Mouse (Mus musculus) neural tube, embryonic 15.5 days (tissue): ENCODE measurements around the gene Cage1. TPM values are rescaled to one million over a fixed set of nuclear protein-coding genes. Genes with fewer than 3 reads are reported as not detected.

Experiments
- ATAC-seq: fragments of 200-750 bp; cut with Nextera tagmentation; 2 replicates; pipeline ENCODE4 v1.8.0; 2017; ENCODE audit warnings: mild to moderate bottlenecking, moderate TSS enrichment, moderate library complexity; ENCODE audit not compliant: low FRiP score
- H3K27ac ChIP-seq: fragments of 300-500 bp; sonication (generic); replicated peaks from 2 replicates; pipeline ENCODE4 v1.5.1; 2015; ENCODE audit warnings: mild to moderate bottlenecking, inconsistent platforms
- H3K27me3 ChIP-seq: fragments of 300-500 bp; sonication (generic); replicated peaks from 2 replicates; pipeline ENCODE4 v1.6.1; 2015; ENCODE audit warnings: inconsistent platforms
- H3K36me3 ChIP-seq: fragments of 300-500 bp; sonication (generic); 2 replicates; pipeline ENCODE4 v1.6.1; 2015; ENCODE audit warnings: inconsistent platforms
- H3K4me1 ChIP-seq: fragments of 300-500 bp; sonication (generic); 2 replicates; pipeline ENCODE4 v1.6.1; 2015; ENCODE audit warnings: inconsistent platforms
- H3K4me2 ChIP-seq: fragments of 300-500 bp; sonication (generic); 2 replicates; pipeline ENCODE4 v1.6.1; 2015; ENCODE audit warnings: inconsistent platforms, mild to moderate bottlenecking, moderate library complexity
- H3K4me3 ChIP-seq: fragments of 300-500 bp; sonication (generic); replicated peaks from 2 replicates; pipeline ENCODE4 v1.5.1; 2015; ENCODE audit warnings: mild to moderate bottlenecking, inconsistent platforms
- H3K9ac ChIP-seq: fragments of 300-500 bp; sonication (generic); replicated peaks from 2 replicates; pipeline ENCODE4 v1.6.1; 2015; ENCODE audit warnings: mild to moderate bottlenecking, inconsistent platforms
- H3K9me3 ChIP-seq: fragments of 300-500 bp; sonication (generic); replicated peaks from 2 replicates; pipeline ENCODE4 v1.6.1; 2016; ENCODE audit warnings: inconsistent platforms
- WGBS: fragments of 180-500 bp; shearing (Covaris S2); methylation state at CpG from one replicate; pipeline ENCODE4 v1.1.7; 2015; ENCODE audit warnings: mixed read lengths; 5-methylcytosine and 5-hydroxymethylcytosine counted together
- polyA plus RNA-seq: library from polyadenylated mRNA; unstranded; fragments of >200 nt; fragmentation: Nextera tagmentation; extraction: Ambion mirVana; gene quantifications from 2 replicates; pipeline ENCODE4 v1.2.1, GENCODE M21; 2015

The Cage1 gene
- polyA plus RNA-seq, 1 experiment from 2014 or later: 2.6 TPM

DNA sequence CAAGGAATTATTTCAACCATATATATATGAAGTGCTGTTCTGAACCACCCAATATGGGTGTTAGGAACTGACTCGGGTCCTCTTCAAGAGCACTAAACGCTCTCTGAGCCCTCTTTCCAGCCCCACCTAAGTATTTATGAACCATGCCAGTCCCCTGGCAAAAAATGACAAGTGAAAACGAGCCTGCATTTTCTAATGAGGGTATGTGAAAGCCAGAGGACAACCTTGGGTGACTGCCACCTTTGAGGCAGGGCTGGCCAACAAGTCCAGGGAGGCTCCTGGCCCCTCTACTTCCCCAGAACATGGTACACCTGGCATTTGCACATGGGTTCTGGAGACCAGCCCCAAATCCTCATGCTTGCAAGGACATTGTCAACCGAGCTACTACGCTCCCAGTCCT, 62.1 kb downstream of the Cage1 start:
- Histone ChIP-seq H3K9me3 (no peaks in the 10 kb centered on the region), H3K36me3 (peaks cover 30% of the 10 kb centered on the region), H3K4me3 (no peak overlapping the region), H3K27me3 (no peaks in the 10 kb centered on the region), H3K9ac (no peak overlapping the region), H3K4me1 (no peaks in the 10 kb centered on the region), H3K27ac (no peak overlapping the region), H3K4me2 (no peak overlapping the region)
- ATAC-seq: no peak
- WGBS: 91% methylated on average over 5 of the region's 5 CpGs

DNA sequence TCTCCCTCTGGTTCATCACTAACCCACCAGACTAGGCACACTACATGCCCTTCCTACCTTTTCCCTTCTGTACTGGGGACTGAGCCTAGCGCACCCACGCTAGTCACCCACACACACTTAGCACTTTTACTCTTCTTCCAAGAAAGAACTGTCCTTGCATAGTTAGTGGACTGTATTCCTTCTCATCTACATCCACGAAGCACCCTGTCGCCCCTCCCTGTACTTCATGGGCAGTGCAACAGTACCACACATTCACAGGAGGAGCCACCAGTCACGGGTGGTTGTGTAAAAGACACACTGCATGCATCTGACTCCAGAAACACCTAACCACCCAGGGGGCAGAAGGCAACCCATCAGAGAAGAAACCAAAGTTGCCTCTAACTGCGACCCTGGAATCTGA, 62.8 kb downstream of the Cage1 start:
- ATAC-seq: no peak
- H3K4me3 ChIP-seq: no peak overlapping the region
- no peaks in the 10 kb centered on the region for H3K9me3 ChIP-seq
- no peak overlapping the region for H3K9ac ChIP-seq
- no peaks in the 10 kb centered on the region for H3K27me3 ChIP-seq
- H3K36me3 ChIP-seq: peaks cover 24% of the 10 kb centered on the region
- peaks cover 3% of the 10 kb centered on the region for H3K4me1 ChIP-seq
- WGBS: 90% methylated on average over 6 of the region's 6 CpGs
- no peak overlapping the region for H3K27ac ChIP-seq
- H3K4me2 ChIP-seq: no peak overlapping the region

DNA sequence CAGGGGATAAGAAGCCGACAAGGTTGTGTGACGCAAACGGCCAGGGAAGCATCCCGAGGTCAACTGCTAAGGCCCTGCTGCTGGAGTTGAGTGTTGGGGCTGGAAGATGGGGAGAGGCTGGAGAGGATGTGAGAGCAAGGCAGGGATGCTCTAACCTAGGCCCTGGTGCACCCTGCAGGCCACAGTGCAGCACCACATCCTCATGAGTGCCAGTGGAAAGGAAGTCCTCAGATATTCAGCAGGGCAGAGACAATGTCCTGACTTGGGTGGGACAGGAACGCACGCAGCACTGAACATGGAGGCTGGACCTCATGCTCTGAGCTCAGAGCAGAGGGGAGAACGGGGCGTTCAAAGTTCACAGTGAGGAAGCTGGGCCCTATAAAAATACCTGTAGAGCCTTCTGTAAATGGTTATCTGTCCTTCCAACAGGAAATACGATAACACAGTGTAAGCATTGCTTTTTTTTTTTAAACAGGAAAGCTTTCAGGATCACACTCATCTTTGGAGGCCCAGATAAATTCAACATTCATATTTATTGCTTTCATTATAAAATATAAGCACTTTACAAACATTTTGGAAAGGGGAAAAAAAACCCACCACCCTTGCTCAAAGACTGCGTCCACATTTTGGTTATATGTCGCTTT, 65.9 kb downstream of the Cage1 start:
- Histone ChIP-seq H3K27ac (no peak overlapping the region), H3K9me3 (no peaks in the 10 kb centered on the region), H3K4me1 (peaks cover 12% of the 10 kb centered on the region), H3K27me3 (no peaks in the 10 kb centered on the region), H3K4me2 (no peak overlapping the region), H3K9ac (no peak overlapping the region), H3K4me3 (no peak overlapping the region), H3K36me3 (no peaks in the 10 kb centered on the region)
- no peak for ATAC-seq
- 87% methylated on average over 11 of the region's 11 CpGs for WGBS

DNA sequence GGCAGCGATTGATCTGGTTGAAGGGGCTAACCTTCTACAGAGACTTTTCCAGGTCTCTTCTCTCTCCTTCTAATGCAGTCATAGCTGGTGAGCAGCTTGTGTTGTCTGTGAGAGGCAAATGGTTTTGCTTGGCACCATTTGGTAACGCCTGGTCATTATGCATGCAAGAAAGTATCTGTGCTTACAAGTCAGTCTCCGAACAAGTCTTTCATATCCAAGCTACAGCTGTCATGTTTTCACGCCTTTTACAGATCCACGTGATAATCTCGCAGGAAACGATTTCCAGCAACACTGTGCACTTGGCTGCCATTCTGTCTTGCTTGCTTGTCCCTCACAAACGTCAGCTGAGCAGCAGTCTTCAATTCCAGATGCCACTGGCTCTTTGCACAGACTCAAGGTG, 66.9 kb downstream of the Cage1 start:
- no peak for ATAC-seq
- H3K27me3 ChIP-seq: no peaks in the 10 kb centered on the region
- no peak overlapping the region for H3K27ac ChIP-seq
- WGBS: 73% methylated on average over 8 of the region's 8 CpGs
- no peak overlapping the region for H3K9ac ChIP-seq
- H3K4me2 ChIP-seq: no peak overlapping the region
- no peaks in the 10 kb centered on the region for H3K9me3 ChIP-seq
- H3K4me3 ChIP-seq: no peak overlapping the region
- H3K36me3 ChIP-seq: no peaks in the 10 kb centered on the region
- H3K4me1 ChIP-seq: peaks cover 12% of the 10 kb centered on the region

DNA sequence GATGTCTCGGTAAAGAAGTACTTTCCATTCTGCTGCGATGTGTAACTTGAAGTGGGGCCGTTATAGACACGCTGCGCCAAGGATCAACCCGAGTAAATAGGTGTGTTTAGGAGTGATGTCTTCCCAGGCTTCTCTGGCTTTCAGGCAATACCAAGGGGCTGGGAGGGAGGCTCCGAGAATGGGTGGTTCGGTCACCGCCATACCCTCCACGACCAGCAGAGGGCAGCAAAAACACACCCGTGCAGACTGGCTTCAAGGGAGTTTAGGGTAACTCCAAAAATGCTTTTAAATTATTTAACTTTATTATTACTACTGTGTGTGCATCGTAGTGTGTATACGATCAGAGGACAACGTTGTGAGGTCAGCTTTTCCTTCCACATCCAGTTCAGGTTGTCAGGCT, 67.5 kb downstream of the Cage1 start:
- Histone ChIP-seq H3K27ac (no peak overlapping the region), H3K9me3 (no peaks in the 10 kb centered on the region), H3K36me3 (no peaks in the 10 kb centered on the region), H3K4me2 (peak overlapping the region; percentile 46), H3K27me3 (no peaks in the 10 kb centered on the region), H3K9ac (no peak overlapping the region), H3K4me1 (peaks cover 12% of the 10 kb centered on the region), H3K4me3 (peak overlapping the region; percentile 20)
- ATAC-seq: 0 out of 2 replicates have a peak, but pooled peaks have one; percentile 51
- 5% methylated on average over 14 of the region's 14 CpGs for whole genome bisulfite sequencing

DNA sequence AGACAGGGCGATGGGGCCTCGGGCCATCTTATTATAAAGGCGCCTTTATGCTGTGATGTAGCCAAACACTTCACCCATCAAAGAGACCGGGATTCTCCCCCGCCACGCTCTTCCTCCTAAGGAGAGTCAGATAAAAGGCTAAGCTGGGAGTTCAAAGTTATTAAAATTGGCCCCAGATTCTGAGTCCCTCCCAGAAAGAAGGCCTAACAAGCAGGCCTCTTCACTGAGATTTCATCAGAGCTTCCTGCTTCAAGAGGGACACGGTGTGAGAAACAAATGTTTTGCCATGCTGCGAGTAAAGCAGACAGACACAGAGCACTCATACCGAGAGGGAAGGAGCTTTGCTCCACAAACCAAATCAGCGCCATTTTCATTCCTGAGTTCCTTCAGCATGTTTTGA, 69.3 kb downstream of the Cage1 start:
- Histone ChIP-seq H3K9ac (no peak overlapping the region), H3K4me1 (peaks cover 23% of the 10 kb centered on the region), H3K4me2 (no peak overlapping the region), H3K9me3 (no peaks in the 10 kb centered on the region), H3K4me3 (no peak overlapping the region), H3K36me3 (no peaks in the 10 kb centered on the region), H3K27me3 (0 out of 2 replicates have a peak, but pooled peaks cover 4% of the 10 kb centered on the region), H3K27ac (no peak overlapping the region)
- ATAC-seq: no peak
- 66% methylated on average over 10 of the region's 10 CpGs for WGBS

DNA sequence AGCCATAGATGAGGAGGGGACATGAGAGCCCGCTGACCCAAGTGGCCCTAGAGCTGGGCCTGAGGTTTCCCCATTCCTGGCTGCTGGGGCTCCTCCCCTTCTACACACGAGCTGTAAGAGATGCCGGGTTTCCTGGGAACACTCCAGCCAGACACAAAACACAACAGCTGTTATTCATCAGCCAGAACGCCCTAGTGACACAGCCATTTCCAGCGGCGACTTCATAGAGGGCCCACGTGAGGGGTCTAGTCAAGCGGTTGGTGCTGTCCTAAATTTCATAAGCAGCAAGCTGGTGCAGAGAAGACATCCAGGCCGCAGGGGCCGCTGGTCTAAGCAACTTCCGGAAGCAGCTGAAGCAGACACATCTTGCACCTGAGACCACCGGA, 69.8 kb downstream of the Cage1 start:
- no peak overlapping the region for H3K4me3 ChIP-seq
- WGBS: 39% methylated on average over 12 of the region's 12 CpGs
- no peak overlapping the region for H3K27ac ChIP-seq
- no peaks in the 10 kb centered on the region for H3K9me3 ChIP-seq
- H3K27me3 ChIP-seq: 0 out of 2 replicates have a peak, but pooled peaks cover 4% of the 10 kb centered on the region
- ATAC-seq: no peak
- H3K4me2 ChIP-seq: no peak overlapping the region
- H3K9ac ChIP-seq: no peak overlapping the region
- no peaks in the 10 kb centered on the region for H3K36me3 ChIP-seq
- H3K4me1 ChIP-seq: peaks cover 23% of the 10 kb centered on the region

DNA sequence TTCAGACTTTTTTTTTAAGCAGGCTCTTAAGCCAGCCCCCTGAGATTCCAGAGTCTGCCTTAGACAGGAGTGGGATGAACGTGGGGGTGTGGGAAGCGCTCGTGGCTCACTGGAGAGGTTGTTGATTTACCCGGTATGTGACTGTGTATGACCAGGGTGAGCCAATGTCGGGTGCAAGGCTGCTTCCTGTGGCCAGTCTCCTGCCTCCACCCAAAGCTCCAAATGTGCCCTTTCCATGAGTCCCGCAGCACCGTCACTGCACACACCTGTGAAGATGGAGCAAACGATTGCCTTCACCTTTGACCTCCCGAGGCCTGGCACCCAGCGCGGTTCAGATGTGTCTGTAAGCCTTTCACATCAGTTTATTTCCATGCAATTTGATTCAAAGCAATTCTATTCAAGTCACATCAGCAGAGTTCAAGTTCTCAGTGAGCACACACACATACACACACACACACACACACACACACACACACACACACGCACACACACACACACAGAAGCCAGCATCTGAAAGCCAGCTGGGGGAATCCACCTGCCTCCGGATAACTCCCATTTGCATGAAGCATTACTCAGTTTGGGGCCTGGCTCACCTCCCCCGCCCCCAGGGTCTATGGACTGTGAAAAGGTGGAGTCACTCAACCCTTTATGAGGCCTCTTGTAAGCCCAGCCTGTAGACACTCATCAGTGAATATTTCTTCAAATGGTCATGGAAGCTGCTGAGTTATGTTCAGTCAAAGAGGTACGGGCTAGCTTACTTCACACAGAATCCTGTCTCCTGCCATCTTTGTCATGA, 70.4 kb downstream of the Cage1 start:
- no peak overlapping the region for H3K9ac ChIP-seq
- H3K27me3 ChIP-seq: 0 out of 2 replicates have a peak, but pooled peaks cover 4% of the 10 kb centered on the region
- WGBS: 74% methylated on average over 15 of the region's 15 CpGs
- no peaks in the 10 kb centered on the region for H3K36me3 ChIP-seq
- no peak for ATAC-seq
- no peak overlapping the region for H3K4me2 ChIP-seq
- peaks cover 23% of the 10 kb centered on the region for H3K4me1 ChIP-seq
- H3K9me3 ChIP-seq: no peaks in the 10 kb centered on the region
- H3K4me3 ChIP-seq: no peak overlapping the region
- H3K27ac ChIP-seq: no peak overlapping the region

DNA sequence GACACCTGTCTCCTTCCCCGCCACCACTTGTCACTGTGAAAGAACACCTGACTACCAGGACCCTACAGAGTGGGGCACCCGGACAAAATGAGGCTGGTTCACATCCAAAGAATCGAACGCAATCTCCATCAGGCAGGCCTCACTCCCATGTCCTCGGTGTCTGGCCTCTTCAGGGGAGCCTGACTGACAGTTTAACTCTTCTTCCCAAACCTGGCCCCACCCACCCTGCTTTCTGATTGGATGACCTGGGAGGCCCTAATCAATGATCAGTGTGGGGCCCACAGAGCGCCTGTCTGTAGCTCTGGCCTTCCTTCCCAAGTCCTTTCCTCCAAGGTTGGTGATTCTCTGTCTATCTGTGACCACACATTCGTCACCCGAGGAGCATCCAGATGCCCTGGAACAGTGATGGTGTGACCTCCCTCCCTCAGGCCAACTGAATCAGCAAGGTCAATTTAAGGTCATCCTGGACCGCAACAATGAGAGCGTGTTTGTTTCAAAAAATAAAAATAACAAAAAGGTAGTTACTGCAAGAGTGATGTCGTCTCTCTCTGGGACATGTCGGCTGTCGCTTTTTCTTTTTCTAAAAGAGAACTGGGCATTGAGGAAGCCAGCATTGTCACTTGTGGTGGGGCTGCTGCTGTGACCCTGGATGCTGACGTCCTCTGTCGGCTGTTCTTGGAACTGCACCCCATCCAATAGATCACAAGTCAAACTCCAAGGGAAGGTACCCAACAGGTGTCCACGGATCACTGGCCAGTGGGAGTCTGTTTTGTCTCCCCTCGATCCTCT, 71.5 kb downstream of the Cage1 start:
- Histone ChIP-seq H3K9me3 (no peaks in the 10 kb centered on the region), H3K27ac (no peak overlapping the region), H3K27me3 (0 out of 2 replicates have a peak, but pooled peaks cover 4% of the 10 kb centered on the region), H3K9ac (no peak overlapping the region), H3K36me3 (no peaks in the 10 kb centered on the region), H3K4me2 (no peak overlapping the region), H3K4me1 (peaks cover 23% of the 10 kb centered on the region), H3K4me3 (no peak overlapping the region)
- ATAC-seq: no peak
- WGBS: 32% methylated on average over 17 of the region's 17 CpGs

DNA sequence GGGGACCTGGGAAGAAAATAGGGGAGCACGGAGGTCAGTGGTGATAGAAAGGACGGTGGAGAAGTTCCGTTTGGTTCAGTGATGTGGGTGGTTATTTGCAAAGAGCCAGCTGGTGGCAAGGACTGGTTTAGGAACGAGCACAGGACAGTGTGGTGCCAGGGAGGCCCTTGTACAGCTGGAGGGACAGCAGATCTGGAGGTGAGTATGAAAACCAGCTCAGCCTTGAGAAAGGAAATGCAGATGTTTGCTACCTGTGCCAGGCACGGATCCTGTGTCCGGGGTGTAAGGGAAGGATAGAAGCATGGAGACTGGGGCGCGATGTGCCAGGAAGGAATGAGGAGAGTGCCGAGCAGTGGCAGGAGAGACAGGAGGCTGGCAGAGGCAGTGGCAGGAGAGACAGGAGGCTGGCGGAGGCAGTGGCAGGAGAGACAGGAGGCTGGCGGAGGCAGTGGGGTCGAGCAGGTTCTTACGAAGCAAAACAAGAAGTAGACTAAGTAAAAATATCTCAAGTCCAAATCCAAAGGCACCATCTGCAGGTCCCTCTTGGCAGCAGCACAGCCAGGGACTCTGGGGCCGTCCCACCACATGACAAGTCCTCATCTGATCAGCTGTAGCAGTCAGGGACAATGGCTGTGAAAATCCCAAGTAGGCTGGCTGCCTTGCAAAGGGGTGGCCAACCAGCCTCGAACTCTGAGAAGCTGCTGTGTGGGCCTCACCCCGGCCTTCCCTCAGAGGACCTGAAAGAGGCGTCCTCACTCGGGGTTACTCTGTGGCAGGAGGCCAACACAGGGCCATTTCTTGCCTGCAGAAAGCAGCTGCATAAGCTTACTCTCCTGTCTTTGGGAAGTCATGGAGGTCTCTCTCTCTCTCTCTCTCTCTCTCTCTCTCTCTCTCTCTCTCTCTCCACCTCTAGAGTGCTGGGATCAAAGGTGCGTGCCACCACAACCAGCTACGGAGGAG, 72.5 kb downstream of the Cage1 start:
- peaks cover 23% of the 10 kb centered on the region for H3K4me1 ChIP-seq
- H3K9ac ChIP-seq: no peak overlapping the region
- no peaks in the 10 kb centered on the region for H3K36me3 ChIP-seq
- no peak overlapping the region for H3K4me3 ChIP-seq
- no peak for ATAC-seq
- no peak overlapping the region for H3K27ac ChIP-seq
- peak overlapping the region; percentile 54 for H3K4me2 ChIP-seq
- no peaks in the 10 kb centered on the region for H3K9me3 ChIP-seq
- 50% methylated on average over 20 of the region's 20 CpGs for WGBS
- 0 out of 2 replicates have a peak, but pooled peaks cover 4% of the 10 kb centered on the region for H3K27me3 ChIP-seq
